Mouse (Mus musculus): ENCODE measurements around the gene Cox7a2.

DNA sequence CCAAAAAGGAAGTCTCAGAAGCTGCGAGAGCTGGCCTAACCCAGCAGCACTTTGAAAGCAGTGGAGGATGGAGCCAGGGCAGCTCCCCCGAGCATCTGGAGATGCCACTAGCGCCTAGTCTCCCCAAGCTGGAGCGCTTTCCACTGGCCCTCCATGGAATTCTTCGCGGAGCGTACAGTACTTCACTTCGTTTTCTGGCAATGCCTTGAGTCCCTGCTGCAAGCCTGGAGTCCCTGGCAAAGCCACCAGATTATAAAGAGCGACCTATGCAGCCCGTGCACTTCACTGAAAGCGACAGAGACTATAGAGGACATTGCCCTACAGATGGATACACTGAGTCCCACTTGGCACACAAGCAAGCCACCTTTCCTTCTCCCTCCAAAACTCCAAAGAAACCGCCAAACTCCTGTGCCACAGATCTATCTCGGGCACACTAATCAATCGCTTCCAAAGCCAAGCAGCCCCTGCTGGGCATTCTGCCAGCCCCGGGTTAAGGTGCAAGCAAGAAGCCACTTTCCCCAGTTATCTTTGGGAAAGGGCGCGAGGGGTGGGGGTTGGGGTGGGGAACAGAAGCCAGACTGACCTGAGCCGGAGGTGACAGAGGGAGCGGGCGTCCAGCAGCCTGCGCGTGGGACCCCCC is 41.7 kb downstream of the Cox7a2 start:
- TF ChIP-seq CTCF (IDR thresholded peaks at IDR 0.05; ENCODE audit: borderline replicate concordance, extremely low read depth, insufficient read depth, insufficient read length) (no peak), POLR2A (IDR thresholded peaks at IDR 0.05; ENCODE audit: borderline replicate concordance, extremely low read depth, insufficient read depth, insufficient read length, poor library complexity, severe bottlenecking) (no peak)
